Mouse (Mus musculus) liver, adult (tissue): ENCODE measurements around the gene Ndufa9.

Experiments used
- GATA4 ChIP-seq: IDR thresholded peaks from 2 replicates; pipeline ENCODE4 v1.6.1; 2014; ENCODE audit warnings: mild to moderate bottlenecking, low read length; ENCODE audit not compliant: insufficient replicate concordance

Gene Ndufa9

GRCm38 (mm10) chr6:126848712-126849704 lies at the start of gene Ndufa9:
TSS of gene Ndufa9 (minus strand) at chr6:126849136.
- TF ChIP-seq GATA4 = peak; percentile 92; the same call in 1 of the 2 replicates

- TF ChIP-seq GATA4 = no peak
Measured at GRCm38 (mm10) chr6:126877118-126877517, 28.2 kb upstream of the Ndufa9 start.

GRCm38 (mm10) chr6:126852881-126853280 lies 3.9 kb upstream of the Ndufa9 start, which contains the start of gene Akap3:
TSS of gene Akap3 (plus strand) at chr6:126853098.
- no peak for TF ChIP-seq GATA4

GRCm38 (mm10) chr6:126836628-126837027 lies 12.3 kb downstream of the Ndufa9 start:
- TF ChIP-seq GATA4 = no peak

GRCm38 (mm10) chr6:126823087-126823486 lies 25.8 kb downstream of the Ndufa9 start:
- no peak for TF ChIP-seq GATA4

GRCm38 (mm10) chr6:126816338-126816737 lies 32.6 kb downstream of the Ndufa9 start:
- no peak for TF ChIP-seq GATA4

GRCm38 (mm10) chr6:126815206-126815750 lies 33.7 kb downstream of the Ndufa9 start:
- TF ChIP-seq GATA4 = no peak

- no peak for TF ChIP-seq GATA4
Measured at GRCm38 (mm10) chr6:126811481-126811880, 37.5 kb downstream of the Ndufa9 start.

- no peak for TF ChIP-seq GATA4
Measured at GRCm38 (mm10) chr6:126808561-126808960, 40.4 kb downstream of the Ndufa9 start.

- TF ChIP-seq GATA4 = no peak
Measured at GRCm38 (mm10) chr6:126808134-126808533, 40.8 kb downstream of the Ndufa9 start.

- TF ChIP-seq GATA4 = no peak
Measured at GRCm38 (mm10) chr6:126806783-126807182, 42.2 kb downstream of the Ndufa9 start.

- TF ChIP-seq GATA4 = no peak
Measured at GRCm38 (mm10) chr6:126802946-126803345, 46.0 kb downstream of the Ndufa9 start.

- TF ChIP-seq GATA4 = no peak
Measured at GRCm38 (mm10) chr6:126794751-126795150, 54.2 kb downstream of the Ndufa9 start.

GRCm38 (mm10) chr6:126793689-126794088 lies 55.2 kb downstream of the Ndufa9 start:
- TF ChIP-seq GATA4 = no peak

GRCm38 (mm10) chr6:126791964-126792363 lies 57.0 kb downstream of the Ndufa9 start:
- no peak for TF ChIP-seq GATA4

GRCm38 (mm10) chr6:126791488-126791887 lies 57.4 kb downstream of the Ndufa9 start:
- TF ChIP-seq GATA4 = no peak

GRCm38 (mm10) chr6:126788863-126789262 lies 60.1 kb downstream of the Ndufa9 start:
- TF ChIP-seq GATA4 = no peak

- no peak for TF ChIP-seq GATA4
Measured at GRCm38 (mm10) chr6:126784206-126784605, 64.7 kb downstream of the Ndufa9 start.
